Mouse (Mus musculus) embryo, embryonic 10.5 days (tissue): ENCODE results near the gene Man2a2.
"Not testable (repeated sequence)": the region's sequence is repeated elsewhere in the genome, so short reads cannot be mapped to it uniquely, and the experiment has no call there.

ENCODE experiments used
- DNase-seq: peaks from one replicate; pipeline ENCODE4 v3.0.0-alpha.2; 2015; ENCODE audit warnings: low spot score

Gene Man2a2

GRCm38 (mm10) chr7:80336932-80337331 is 34.2 kb downstream of the Man2a2 start:
- no peak for DNase-seq

DNA sequence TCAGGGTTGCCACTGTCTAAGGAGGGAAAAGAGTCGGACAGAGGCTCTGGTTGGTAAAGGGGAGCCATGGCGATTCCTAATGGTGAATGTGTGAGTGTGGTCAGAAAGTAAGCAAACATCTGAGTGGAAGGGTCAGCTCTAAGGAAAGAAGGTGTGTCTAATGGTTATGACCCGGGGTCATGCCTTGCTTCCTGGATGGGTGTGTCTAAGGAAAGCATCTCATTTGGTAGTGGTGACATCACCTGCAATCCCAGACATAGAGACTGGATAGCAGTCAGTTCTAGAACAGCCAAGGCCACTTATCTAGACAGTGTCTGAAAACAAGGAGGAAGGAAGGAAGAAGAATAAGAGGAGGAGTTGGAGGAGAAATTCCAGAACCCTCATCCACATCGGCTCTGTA is 36.3 kb downstream of the Man2a2 start:
- DNase-seq, result no peak

DNA sequence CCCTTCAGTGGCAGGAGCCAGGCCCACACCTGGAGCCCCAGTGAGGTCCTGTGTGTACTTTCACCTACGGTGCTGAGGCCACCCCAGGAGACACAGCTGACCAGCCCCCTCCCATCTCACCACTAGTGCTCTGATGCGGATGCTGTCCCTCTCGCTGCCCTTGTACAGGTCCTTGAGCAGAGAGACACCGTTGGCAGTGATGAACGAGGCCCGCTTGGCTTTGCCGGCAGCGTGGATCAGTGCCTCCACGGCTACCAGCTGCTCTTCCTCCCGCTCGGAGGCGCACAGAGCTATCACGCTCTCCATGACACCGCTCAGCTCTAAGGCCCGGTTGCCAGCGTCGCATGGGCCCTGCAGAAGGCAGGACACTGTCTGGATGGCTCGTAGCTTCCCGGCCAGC is 39.7 kb downstream of the Man2a2 start:
- no peak for DNase-seq

- DNase-seq, result no peak
Observed at GRCm38 (mm10) chr7:80330278-80330677, 40.9 kb downstream of the Man2a2 start.

GRCm38 (mm10) chr7:80326076-80326475 is 45.1 kb downstream of the Man2a2 start:
- no peak for DNase-seq

- no peak for DNase-seq
Observed at GRCm38 (mm10) chr7:80325292-80325868, 45.8 kb downstream of the Man2a2 start.

- not testable (repeated sequence) for DNase-seq
Observed at GRCm38 (mm10) chr7:80324816-80325119, 46.4 kb downstream of the Man2a2 start.

DNA sequence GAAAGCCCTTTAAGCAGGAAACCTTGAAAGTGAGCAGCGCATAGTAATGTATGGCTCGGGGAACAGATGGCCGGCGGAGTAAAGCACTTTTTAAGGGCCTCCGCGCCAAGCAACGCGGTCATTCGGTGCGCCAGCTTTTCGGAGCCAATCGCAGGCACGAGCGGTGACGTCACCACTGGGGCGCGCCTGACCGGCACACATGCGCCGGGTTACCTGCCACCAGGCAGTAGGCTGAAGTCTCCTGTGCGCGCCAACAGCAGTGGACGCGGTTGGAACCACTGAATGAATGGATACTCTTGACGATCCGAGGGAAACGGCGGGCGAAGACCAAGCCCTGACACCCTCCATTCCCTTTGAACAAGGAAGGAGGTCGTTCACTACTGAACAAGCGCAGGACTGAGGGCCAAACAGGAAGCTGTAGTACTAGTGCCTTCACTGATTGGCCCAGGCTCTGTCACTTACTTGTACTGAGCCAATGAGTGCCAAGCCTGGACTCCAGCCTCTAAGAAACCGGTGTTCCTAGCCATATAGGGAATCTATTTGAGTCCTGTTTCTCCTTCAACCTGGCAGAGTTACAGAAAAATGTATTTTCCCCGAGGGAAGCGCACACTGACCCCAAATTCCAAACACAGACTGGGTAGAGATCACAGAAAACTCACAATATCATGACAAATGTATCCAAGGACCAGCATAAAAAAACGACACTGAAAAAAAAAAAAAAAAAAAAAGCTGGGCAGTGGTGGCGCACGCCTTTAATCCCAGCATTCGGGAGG is 46.9 kb downstream of the Man2a2 start, which contains the start of gene Rccd1:
Rccd1 (minus strand) TSS at position 412 of the 773 bp plus-strand sequence.
- DNase-seq, result peak; percentile 96

DNA sequence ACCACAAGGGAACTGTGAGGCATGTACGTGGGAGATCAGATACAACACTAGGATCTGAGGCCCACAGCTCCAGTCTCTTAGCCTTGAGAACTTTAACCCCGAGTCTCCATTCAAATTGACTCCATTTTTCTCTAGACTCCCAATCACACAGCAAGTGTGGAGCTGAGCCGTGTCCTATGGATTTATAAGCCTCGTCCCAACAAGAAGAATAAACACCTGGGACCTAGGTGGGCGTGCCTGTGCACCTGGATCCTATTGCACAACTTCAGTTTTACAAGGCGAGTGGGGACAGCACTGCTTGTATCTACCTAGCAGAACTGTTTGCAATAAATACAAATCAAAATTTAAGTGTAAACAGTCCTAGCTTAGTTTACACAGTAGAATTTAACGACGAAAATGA is 47.8 kb downstream of the Man2a2 start:
- DNase-seq, result no peak

DNA sequence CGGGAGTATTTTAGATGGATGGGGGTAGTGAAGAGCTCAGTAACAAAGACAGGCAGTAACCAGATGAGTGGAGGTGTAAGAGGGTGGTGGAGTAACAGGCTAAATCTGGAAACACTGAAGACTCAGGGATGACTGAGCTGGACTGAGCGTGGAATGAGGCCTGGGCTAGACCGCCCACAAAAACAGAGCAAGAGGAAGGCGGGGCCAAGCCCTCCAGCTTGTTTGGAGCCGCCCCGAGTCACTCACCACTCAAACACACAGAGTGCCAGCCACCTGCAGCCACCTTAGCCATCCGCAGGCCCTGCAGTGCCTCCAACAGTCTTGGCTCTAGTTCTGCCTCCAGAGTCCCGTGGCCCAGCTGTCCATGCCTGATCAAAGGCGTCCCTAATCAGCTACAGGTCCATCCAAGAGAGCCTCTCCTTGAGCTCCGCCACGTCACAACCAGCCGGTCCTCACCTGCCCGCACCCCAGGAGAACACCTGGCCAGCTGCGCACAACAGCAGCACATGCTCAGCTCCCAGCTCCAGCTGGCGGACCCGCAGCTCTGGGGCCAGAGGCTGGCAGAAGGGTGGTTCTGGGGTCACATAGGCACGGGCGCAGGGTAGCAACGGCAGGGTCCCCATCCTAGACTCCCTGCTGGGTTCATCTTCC is 51.2 kb downstream of the Man2a2 start:
- no peak for DNase-seq

GRCm38 (mm10) chr7:80318670-80319069 is 52.5 kb downstream of the Man2a2 start:
- DNase-seq, result no peak

- DNase-seq, result no peak
Observed at GRCm38 (mm10) chr7:80317439-80318115, 53.6 kb downstream of the Man2a2 start.

- DNase-seq, result no peak
Observed at GRCm38 (mm10) chr7:80315733-80316132, 55.4 kb downstream of the Man2a2 start.

- no peak for DNase-seq
Observed at GRCm38 (mm10) chr7:80310771-80311170, 60.4 kb downstream of the Man2a2 start.

DNA sequence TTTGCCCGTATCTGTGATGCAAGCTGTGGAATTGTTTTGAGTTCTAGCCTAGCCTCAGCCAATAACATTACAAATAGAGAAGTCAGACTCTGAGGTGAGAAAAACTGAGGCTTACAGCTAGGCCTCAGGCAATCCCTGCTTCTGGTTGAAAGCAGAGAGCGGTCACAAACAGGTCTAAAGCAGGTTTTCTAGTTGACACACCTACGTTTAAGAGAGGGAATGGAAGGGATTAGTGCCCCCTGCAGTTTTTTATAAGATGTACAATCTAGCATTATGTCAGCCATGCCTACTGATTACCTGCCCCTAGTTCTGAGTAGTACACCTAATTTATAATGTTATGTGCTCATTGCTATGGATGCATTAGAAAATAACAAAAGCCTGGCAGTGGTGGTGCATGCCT is 63.4 kb downstream of the Man2a2 start:
- no peak for DNase-seq

- no peak for DNase-seq
Observed at GRCm38 (mm10) chr7:80301522-80301921, 69.7 kb downstream of the Man2a2 start.

DNA sequence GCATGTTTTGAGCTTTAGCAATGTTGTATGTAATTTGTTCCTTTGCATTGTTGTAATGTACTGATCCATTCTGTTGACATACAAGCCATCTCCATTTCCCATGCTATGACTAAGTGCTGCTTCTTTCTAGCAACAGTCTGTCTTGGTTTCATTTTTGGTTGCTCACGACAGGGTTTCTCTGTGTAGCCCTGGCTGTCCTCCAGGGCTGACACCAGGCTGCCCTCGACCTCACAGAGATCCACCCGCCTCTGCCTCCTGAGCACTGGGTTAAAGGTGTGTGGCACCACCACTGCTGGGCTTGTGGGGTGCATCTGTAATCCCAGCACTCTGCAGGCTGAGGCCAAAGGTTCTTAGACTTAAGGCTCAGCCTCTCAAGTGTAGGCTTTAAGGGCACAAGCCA is 71.6 kb downstream of the Man2a2 start:
- DNase-seq, result no peak
